Mouse (Mus musculus) liver, embryonic 12.5 days (tissue): ENCODE data around the gene Ankrd44. TPM values are rescaled to one million over a fixed set of nuclear protein-coding genes. Genes with fewer than 3 reads are reported as not detected.

Experiments
- ATAC-seq: fragments of 200-750 bp; cut with Nextera tagmentation; 2 replicates; pipeline ENCODE4 v1.8.0; 2017; ENCODE audit warnings: moderate number of reproducible peaks, mild to moderate bottlenecking, moderate library complexity
- H3K27ac ChIP-seq: fragments of 300-500 bp; sonication (generic); 2 replicates; pipeline ENCODE4 v1.5.1; 2016; ENCODE audit warnings: mild to moderate bottlenecking
- H3K27me3 ChIP-seq: fragments of 300-500 bp; sonication (generic); replicated peaks from 2 replicates; pipeline ENCODE4 v1.6.1; 2016; ENCODE audit warnings: mild to moderate bottlenecking, moderate library complexity
- H3K36me3 ChIP-seq: fragments of 300-500 bp; sonication (generic); 2 replicates; pipeline ENCODE4 v1.6.1; 2016; ENCODE audit warnings: mild to moderate bottlenecking, moderate library complexity
- H3K4me1 ChIP-seq: fragments of 300-500 bp; sonication (generic); 2 replicates; pipeline ENCODE4 v1.6.1; 2016
- H3K4me2 ChIP-seq: fragments of 300-500 bp; sonication (generic); 2 replicates; pipeline ENCODE4 v1.6.1; 2016; ENCODE audit warnings: mild to moderate bottlenecking, moderate library complexity
- H3K4me3 ChIP-seq: fragments of 300-500 bp; sonication (generic); 2 replicates; pipeline ENCODE4 v1.5.1; 2016; ENCODE audit warnings: mild to moderate bottlenecking, moderate library complexity
- H3K9ac ChIP-seq: fragments of 300-500 bp; sonication (generic); 2 replicates; pipeline ENCODE4 v1.6.1; 2016; ENCODE audit warnings: mild to moderate bottlenecking, moderate library complexity
- H3K9me3 ChIP-seq: fragments of 300-500 bp; sonication (generic); replicated peaks from 2 replicates; pipeline ENCODE4 v1.6.1; 2016; ENCODE audit warnings: mild to moderate bottlenecking, moderate library complexity
- WGBS: fragments of 180-500 bp; shearing (Covaris S2); methylation state at CpG from one replicate; pipeline ENCODE4 v1.1.7; 2016; ENCODE audit not compliant: insufficient replicate concordance; 5-methylcytosine and 5-hydroxymethylcytosine counted together
- polyA plus RNA-seq: library from polyadenylated mRNA; unstranded; fragments of >200 nt; fragmentation: Nextera tagmentation; extraction: Ambion mirVana; gene quantifications from 2 replicates; pipeline ENCODE4 v1.2.1, GENCODE M21; 2016

Ankrd44 gene
- polyA plus RNA-seq, 1 experiment from 2014 or later = 4.5 TPM

DNA sequence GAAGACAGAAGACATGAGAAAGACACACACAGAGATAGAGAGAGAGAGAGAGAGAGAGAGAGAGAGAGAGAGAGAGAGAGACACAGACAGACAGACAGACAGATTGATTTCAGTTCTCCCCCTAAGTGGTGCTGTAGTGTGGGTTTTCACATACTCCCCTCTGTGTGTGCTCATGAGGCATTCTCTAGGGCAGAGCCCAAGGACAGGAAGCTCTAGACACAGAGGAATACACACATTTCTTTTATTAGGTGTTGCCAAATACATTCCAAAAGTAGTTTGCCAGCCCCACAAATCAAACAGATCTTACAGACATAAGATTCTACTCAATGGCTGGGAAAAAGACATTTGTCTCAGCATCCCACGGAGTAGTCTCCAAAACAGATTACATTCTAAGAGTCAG, 126.8 kb downstream of the Ankrd44 start:
- Histone ChIP-seq H3K4me3 (no peak overlapping the region), H3K27me3 (no peaks in the 10 kb centered on the region), H3K36me3 (no peaks in the 10 kb centered on the region), H3K9ac (no peak overlapping the region), H3K4me1 (no peaks in the 10 kb centered on the region), H3K27ac (no peak overlapping the region), H3K9me3 (no peaks in the 10 kb centered on the region), H3K4me2 (no peak overlapping the region)
- 64% methylated on average over 1 of the region's 1 CpGs for WGBS
- ATAC-seq = no peak

DNA sequence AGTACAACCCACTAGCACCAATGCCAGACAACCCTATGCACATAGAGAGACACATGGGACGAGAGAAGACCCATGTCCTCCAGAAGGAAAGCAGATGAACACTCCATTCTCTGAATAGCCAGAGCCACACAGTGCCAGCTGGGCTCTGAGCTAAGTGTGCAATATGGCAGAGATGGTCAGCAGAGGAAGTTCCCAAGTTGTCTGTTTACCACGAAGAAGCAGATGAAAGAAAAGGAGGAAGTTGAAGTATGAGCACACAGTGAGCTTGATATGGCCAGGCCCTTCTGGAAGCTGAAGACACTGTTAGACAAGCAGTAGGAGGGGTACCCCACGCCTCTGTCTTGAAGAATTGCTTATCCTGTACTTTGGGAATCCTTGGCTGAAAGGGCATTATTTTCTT, 127.8 kb downstream of the Ankrd44 start:
- 24% methylated on average over 3 of the region's 3 CpGs for WGBS
- ATAC-seq = no peak
- no peak overlapping the region for H3K4me2 ChIP-seq
- H3K9me3 ChIP-seq = no peaks in the 10 kb centered on the region
- H3K4me1 ChIP-seq = no peaks in the 10 kb centered on the region
- H3K36me3 ChIP-seq = no peaks in the 10 kb centered on the region
- no peak overlapping the region for H3K9ac ChIP-seq
- no peak overlapping the region for H3K27ac ChIP-seq
- no peak overlapping the region for H3K4me3 ChIP-seq
- H3K27me3 ChIP-seq = no peaks in the 10 kb centered on the region

DNA sequence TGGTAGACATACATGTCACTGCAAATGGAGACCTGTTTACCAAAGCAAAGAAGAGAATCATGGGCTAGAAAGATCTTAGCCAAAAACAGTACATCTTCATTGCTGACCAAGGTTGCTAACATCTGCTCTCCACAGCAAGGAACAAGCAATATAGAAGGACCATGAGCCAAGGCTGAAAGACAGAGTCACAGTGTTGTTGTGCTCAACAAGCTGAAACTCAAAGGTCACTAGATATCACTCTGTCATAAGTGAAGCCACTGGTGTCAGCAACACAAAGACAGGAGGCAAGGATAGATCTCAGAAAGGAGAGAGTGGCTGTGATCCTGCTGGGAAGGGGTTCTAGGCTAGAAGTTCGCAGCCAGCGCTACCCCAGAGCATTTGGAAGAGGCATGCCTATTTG, 131.5 kb downstream of the Ankrd44 start:
- 77% methylated on average over 2 of the region's 2 CpGs for WGBS
- ATAC-seq = no peak
- Histone ChIP-seq H3K4me2 (no peak overlapping the region), H3K27ac (no peak overlapping the region), H3K4me3 (no peak overlapping the region), H3K9me3 (no peaks in the 10 kb centered on the region), H3K9ac (no peak overlapping the region), H3K4me1 (no peaks in the 10 kb centered on the region), H3K27me3 (no peaks in the 10 kb centered on the region), H3K36me3 (no peaks in the 10 kb centered on the region)

DNA sequence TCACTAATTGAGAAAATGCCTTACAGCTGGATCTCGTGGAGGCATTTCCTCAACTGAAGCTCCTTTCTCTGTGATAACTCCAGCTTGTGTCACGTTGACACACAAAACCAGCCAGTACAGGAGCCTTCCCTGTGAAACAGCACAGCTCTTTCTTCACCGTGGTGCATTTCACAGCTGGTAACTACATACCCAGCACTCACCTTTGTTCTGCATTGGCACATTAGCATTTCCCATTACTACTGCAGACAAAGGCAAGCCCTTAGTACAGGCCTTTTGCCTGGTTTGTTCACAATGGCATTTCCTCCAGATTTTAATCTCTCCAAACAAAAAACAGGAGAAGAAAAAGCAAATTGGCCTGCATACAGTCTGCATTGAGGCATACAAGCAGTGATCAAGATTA, 134.8 kb downstream of the Ankrd44 start:
- Histone ChIP-seq H3K9ac (no peak overlapping the region), H3K4me3 (no peak overlapping the region), H3K27ac (no peak overlapping the region), H3K36me3 (no peaks in the 10 kb centered on the region), H3K4me2 (no peak overlapping the region), H3K4me1 (peaks cover 5% of the 10 kb centered on the region), H3K27me3 (no peaks in the 10 kb centered on the region), H3K9me3 (no peaks in the 10 kb centered on the region)
- no peak for ATAC-seq
- 55% methylated on average over 3 of the region's 3 CpGs for WGBS

DNA sequence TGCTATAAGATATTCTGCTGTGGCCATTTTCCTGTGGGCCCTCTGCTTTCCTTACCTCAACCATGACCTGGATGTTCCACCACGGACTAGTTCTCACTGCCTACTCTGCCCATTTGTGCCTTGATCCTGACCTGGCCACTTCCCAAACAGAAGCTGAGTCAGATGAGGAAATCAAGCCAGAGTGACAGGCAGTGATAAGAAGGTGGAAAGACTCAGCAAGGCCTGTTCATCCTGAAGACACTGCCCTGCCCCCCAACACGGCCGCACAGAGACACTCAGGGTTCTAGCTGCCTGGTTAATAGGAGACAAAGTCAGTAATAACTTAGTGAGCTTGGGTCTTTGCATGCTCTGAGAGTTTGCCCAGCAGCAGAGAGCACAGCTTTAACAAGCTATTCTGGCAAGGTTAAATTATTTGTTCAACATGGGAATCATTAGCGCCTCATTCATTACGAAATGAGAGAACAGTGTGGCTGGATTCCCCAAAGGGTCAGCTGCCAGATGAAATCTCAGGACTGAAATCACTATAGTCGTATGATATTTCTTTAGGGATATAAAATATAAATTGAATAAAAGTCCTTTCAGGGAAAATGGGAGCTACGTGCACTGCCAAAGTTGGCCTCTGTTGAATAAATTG, 136.7 kb downstream of the Ankrd44 start:
- 34% methylated on average over 7 of the region's 7 CpGs for WGBS
- H3K27ac ChIP-seq = no peak overlapping the region
- no peak overlapping the region for H3K4me3 ChIP-seq
- H3K4me2 ChIP-seq = no peak overlapping the region
- no peak overlapping the region for H3K9ac ChIP-seq
- no peaks in the 10 kb centered on the region for H3K27me3 ChIP-seq
- no peaks in the 10 kb centered on the region for H3K36me3 ChIP-seq
- H3K9me3 ChIP-seq = no peaks in the 10 kb centered on the region
- ATAC-seq = no peak
- H3K4me1 ChIP-seq = peaks cover 5% of the 10 kb centered on the region

DNA sequence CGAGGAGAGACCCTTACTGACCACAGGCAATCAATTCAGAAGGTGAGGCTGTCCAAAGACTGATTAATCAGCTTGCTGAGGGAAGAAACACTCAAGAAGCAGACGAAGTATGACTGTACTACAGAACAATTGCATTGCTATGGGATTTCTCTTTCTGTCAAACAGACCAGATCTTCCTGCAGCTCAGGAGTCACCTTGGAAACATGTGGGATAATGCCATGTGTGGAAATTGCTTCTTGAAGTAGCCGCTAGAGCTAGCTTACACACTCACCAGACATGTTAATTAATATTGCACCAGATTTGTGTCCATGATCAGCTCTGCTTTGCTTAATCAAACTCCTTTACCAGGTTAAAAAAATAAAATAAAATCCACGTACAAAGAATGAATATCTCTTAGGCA, 137.8 kb downstream of the Ankrd44 start:
- WGBS = 45% methylated on average over 4 of the region's 4 CpGs

DNA sequence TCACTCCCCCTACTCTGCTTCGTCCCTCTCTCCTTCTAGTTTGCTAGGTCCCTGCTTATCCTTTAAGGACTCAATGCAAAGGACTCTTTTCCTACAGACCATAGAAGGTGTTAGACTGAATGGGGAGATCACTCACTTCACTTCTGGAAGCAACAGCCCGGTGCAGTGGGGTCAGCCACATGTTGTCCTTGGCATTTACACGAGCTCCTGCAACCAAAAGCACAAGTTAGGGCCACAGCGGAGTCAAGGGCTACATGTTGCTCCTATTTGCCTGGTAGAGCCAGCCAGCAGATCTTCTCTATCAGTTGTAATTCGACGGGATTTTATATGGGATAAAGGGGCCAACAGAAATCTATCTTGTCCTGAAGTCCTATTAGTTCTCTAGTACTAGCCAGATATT, 148.0 kb downstream of the Ankrd44 start:
- Histone ChIP-seq H3K27me3 (no peaks in the 10 kb centered on the region), H3K27ac (no peak overlapping the region), H3K9me3 (no peaks in the 10 kb centered on the region), H3K4me1 (no peaks in the 10 kb centered on the region), H3K4me2 (no peak overlapping the region), H3K36me3 (no peaks in the 10 kb centered on the region), H3K9ac (no peak overlapping the region), H3K4me3 (no peak overlapping the region)
- ATAC-seq = no peak
- 73% methylated on average over 6 of the region's 6 CpGs for WGBS

More for the DNA sequence above, 137.8 kb downstream of the Ankrd44 start:
- peaks cover 5% of the 10 kb centered on the region for H3K4me1 ChIP-seq
- H3K4me2 ChIP-seq = no peak overlapping the region
- H3K27me3 ChIP-seq = no peaks in the 10 kb centered on the region
- H3K4me3 ChIP-seq = no peak overlapping the region
- no peaks in the 10 kb centered on the region for H3K9me3 ChIP-seq
- H3K36me3 ChIP-seq = no peaks in the 10 kb centered on the region
- H3K9ac ChIP-seq = no peak overlapping the region
- no peak for ATAC-seq
- H3K27ac ChIP-seq = no peak overlapping the region

DNA sequence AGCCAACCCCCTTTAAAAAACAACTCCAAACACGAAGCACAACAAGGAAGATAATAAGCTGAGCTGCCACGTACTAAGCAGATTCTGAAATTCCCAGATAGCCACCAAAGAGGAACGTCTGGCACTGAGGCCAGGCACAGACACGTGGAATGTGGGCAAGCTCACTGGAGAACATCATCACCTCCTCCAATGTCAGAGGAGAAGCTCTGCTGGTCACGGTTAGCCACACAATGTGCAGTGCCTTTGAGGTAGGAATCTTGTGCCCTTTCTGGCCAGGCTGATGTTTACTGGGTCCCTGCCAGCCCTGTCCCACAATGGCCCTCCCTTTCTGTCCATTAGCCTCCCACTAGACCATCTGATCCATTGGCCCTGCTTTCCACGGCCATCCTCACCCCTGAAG, 149.1 kb downstream of the Ankrd44 start:
- H3K4me3 ChIP-seq = no peak overlapping the region
- H3K27me3 ChIP-seq = no peaks in the 10 kb centered on the region
- no peaks in the 10 kb centered on the region for H3K36me3 ChIP-seq
- no peaks in the 10 kb centered on the region for H3K4me1 ChIP-seq
- no peaks in the 10 kb centered on the region for H3K9me3 ChIP-seq
- no peak overlapping the region for H3K27ac ChIP-seq
- H3K9ac ChIP-seq = no peak overlapping the region
- no peak overlapping the region for H3K4me2 ChIP-seq
- no peak for ATAC-seq
- WGBS = 64% methylated on average over 6 of the region's 6 CpGs

DNA sequence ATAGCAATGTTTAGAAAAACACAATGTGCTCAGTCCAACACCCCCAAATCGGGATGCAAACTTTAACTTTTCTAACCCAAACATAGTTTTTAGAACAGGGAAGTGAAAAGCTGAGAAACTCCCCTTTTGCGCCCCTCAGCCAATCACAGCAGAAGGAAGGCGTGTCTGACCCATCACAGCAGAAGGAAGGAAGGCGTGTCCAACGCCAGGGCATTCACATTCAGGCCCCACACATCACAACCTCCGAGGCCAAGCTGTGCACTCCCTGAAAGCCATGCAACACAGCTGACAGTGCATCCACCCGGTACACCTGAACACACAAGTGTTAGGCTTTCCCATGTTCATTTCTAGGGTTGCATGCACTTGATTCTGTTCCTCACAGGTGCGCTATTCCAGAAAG, 150.1 kb downstream of the Ankrd44 start:
- Histone ChIP-seq H3K27ac (no peak overlapping the region), H3K4me3 (no peak overlapping the region), H3K36me3 (no peaks in the 10 kb centered on the region), H3K4me2 (no peak overlapping the region), H3K9me3 (no peaks in the 10 kb centered on the region), H3K27me3 (no peaks in the 10 kb centered on the region), H3K9ac (no peak overlapping the region), H3K4me1 (no peaks in the 10 kb centered on the region)
- ATAC-seq = no peak
- 52% methylated on average over 8 of the region's 8 CpGs for WGBS

DNA sequence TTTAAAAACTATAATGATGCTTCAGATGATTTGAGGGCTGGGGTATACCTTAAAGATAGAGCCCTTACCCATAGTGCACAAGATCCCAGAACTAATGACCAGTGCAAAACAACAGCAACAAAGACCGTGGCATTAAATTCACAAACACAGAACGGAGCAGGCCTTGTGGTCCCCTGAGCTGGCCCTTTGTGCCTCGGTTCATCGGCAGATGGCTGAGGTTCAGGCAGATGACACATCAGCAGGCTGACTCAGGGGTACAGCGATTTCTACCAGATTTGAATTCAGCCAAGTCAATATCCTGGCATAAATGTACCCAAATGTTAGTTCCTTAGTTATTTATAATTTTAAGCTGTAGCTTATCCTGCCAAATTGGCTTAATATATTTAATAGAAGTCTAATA, 153.3 kb downstream of the Ankrd44 start:
- no peaks in the 10 kb centered on the region for H3K36me3 ChIP-seq
- H3K4me2 ChIP-seq = no peak overlapping the region
- no peak overlapping the region for H3K4me3 ChIP-seq
- H3K27me3 ChIP-seq = no peaks in the 10 kb centered on the region
- 80% methylated on average over 5 of the region's 5 CpGs for WGBS
- H3K4me1 ChIP-seq = no peaks in the 10 kb centered on the region
- no peak overlapping the region for H3K9ac ChIP-seq
- no peak for ATAC-seq
- H3K9me3 ChIP-seq = 0 out of 2 replicates have a peak, but pooled peaks cover 4% of the 10 kb centered on the region
- H3K27ac ChIP-seq = no peak overlapping the region

DNA sequence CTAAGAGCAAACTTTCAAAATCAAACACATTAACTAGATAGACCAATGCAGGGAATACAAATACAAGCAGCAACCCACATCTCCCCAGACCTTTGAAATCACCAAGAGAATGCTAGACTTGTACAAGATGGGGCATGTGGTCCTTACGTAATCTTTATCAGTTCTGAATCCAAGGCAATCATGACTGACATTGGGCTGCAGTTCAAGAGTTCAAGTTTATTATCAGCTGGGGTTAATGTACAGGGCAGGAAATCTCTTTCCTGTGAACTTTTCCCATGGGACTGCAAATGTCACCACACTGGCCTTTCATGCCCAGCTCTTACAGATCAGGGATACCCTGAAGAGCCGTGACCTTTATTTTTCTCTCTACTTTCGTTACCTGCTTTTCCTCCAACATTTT, 154.7 kb downstream of the Ankrd44 start:
- 86% methylated on average over 3 of the region's 3 CpGs for WGBS

DNA sequence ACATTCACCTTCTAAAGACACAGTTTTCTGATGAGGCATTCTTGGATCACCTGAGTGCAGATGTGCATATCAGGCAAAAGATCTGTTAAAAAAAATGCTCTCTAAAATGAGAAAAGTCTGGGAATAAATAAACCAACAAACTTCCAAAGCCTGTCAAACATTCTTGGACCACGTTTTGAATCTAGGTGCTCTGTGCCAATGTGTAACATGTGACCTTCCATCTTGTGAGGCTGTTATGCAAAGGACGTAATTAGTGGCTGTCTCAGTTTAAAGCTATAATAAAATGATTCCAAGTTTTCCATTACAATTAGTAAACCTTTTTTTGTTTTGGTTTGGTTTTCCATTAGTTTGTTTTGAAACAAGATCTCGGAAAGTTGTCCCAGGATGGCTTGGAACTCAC, 159.0 kb downstream of the Ankrd44 start:
- ATAC-seq = no peak
- 61% methylated on average over 3 of the region's 3 CpGs for WGBS
- Histone ChIP-seq H3K9me3 (0 out of 2 replicates have a peak, but pooled peaks cover 4% of the 10 kb centered on the region), H3K27ac (no peak overlapping the region), H3K36me3 (no peaks in the 10 kb centered on the region), H3K4me3 (no peak overlapping the region), H3K27me3 (no peaks in the 10 kb centered on the region), H3K4me2 (no peak overlapping the region), H3K4me1 (no peaks in the 10 kb centered on the region), H3K9ac (no peak overlapping the region)

More for the DNA sequence above, 154.7 kb downstream of the Ankrd44 start:
- no peak overlapping the region for H3K9ac ChIP-seq
- no peak for ATAC-seq
- H3K4me1 ChIP-seq = no peaks in the 10 kb centered on the region
- H3K4me3 ChIP-seq = no peak overlapping the region
- 0 out of 2 replicates have a peak, but pooled peaks cover 4% of the 10 kb centered on the region for H3K9me3 ChIP-seq
- H3K27me3 ChIP-seq = no peaks in the 10 kb centered on the region
- H3K27ac ChIP-seq = no peak overlapping the region
- no peak overlapping the region for H3K4me2 ChIP-seq
- no peaks in the 10 kb centered on the region for H3K36me3 ChIP-seq

DNA sequence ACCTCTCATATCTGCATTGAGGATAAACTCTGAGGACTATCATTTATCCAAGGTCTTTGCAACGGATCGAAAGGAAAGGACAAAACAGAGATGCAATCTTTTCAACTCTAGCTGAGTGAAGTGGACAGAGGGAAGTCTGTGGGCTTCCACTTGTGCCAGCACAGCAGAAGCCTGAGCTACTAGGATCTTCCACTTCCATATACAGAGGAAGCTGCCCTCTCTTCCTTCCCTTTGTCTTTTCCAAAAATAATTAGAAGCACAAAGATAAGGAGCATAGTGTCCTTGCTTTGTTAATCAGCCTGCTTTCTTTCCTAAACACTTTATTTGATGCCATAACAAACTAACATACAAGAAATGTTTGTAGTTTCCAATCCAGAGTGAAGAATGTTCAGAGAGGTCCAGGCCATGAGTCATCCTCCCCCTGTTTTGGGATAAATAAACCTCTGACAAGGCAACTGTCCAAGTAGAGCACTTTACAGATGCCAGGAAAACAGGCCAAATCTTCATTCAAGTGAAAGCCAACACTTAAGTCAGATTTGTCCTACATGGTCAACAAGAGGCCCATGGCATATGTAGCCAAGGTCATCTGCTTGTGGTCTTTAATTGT, 160.5 kb downstream of the Ankrd44 start:
- no peaks in the 10 kb centered on the region for H3K4me1 ChIP-seq
- no peak overlapping the region for H3K9ac ChIP-seq
- H3K27ac ChIP-seq = no peak overlapping the region
- WGBS = 69% methylated on average over 2 of the region's 2 CpGs
- H3K27me3 ChIP-seq = no peaks in the 10 kb centered on the region
- 0 out of 2 replicates have a peak, but pooled peaks cover 2% of the 10 kb centered on the region for H3K9me3 ChIP-seq
- no peak for ATAC-seq
- no peak overlapping the region for H3K4me3 ChIP-seq
- 0 out of 2 replicates have a peak, but pooled peaks cover 6% of the 10 kb centered on the region for H3K36me3 ChIP-seq
- no peak overlapping the region for H3K4me2 ChIP-seq
